In the genomic region with DNA sequence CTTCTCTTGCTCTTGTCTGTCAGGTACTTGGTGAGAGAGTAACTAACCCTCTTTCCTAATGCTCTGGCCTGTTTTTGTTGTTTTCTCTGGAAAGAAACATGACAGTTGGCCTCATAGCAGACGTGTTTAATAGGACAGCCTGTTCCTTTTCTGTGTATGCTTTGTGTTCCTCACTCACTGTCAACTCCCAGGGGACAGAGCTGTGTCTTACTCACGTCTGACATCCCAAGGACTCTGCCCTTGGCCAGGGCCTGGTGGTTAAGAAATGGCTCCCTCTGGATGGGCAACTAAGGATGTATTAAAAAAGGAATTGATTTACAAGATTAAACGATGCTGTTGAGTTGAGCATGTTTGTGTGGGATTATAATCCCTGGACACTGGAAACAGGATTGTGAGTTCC, we compare ENCODE assay signal across 16 mouse cellular contexts.
DNase-seq lines count a peak whose midpoint lies in the region.
"Had no signal": no experiment of that assay in that cellular context is flagged by ENCODE, and none has a peak within 500 bp of the region (broad histone marks: within the 10 kb centered on the region; RNA-seq: fewer than 3 reads in every experiment).

No protein-coding gene starts in this region.

- peak; percentile 64 for DNase-seq in adrenal gland, adult 2 months
- no peak for DNase-seq in adrenal gland, postnatal 4 days (ENCODE audit: low spot score in 2 of 2)
- DNase-seq in adrenal gland, adult 8-10 months: peak; percentile 63
- peak; percentile 32 for DNase-seq in adrenal gland, postnatal 25 days
- no peak for DNase-seq in kidney, postnatal 10 days
- no peak for DNase-seq in retina, embryonic 14.5 days (ENCODE audit: low spot score)
- DNase-seq in thymus, postnatal 14 days: no peak
- DNase-seq: cerebellum, adult 8-10 months; cerebellum, postnatal 10 days; cerebellum, postnatal 36 days; embryo, embryonic 11 days; gastrocnemius, postnatal 25 days; heart, adult 2 months; heart, postnatal 14 days; heart, postnatal 4 days; kidney, adult 18-20 months had no signal

Comparison
In these comparisons a context has a peak if more than half of its experiments do, and no peak if none do; other contexts are left out.
1. DNase-seq: peak in adrenal gland, adult 2 months (single experiment), adrenal gland, adult 8-10 months (single experiment) and adrenal gland, postnatal 25 days (single experiment); none in adrenal gland, postnatal 4 days (0 of 2), kidney, postnatal 10 days (single experiment), retina, embryonic 14.5 days (single experiment) and thymus, postnatal 14 days (single experiment).